Mouse (Mus musculus) stomach, postnatal 0 days (tissue): Measurements from ENCODE around the gene Hemk1.
A peak's percentile ranks its signal among the peaks of the same experiment; 100 is the strongest.

Experiments used
- CTCF ChIP-seq: IDR thresholded peaks from 2 replicates; pipeline ENCODE4 v1.5.1; 2016; ENCODE audit warnings: antibody characterized with exemption, low read depth, mild to moderate bottlenecking, moderate library complexity
- EP300 ChIP-seq: optimal IDR thresholded peaks from 2 replicates; pipeline ENCODE3; 2016; ENCODE audit warnings: antibody characterized with exemption

DNA sequence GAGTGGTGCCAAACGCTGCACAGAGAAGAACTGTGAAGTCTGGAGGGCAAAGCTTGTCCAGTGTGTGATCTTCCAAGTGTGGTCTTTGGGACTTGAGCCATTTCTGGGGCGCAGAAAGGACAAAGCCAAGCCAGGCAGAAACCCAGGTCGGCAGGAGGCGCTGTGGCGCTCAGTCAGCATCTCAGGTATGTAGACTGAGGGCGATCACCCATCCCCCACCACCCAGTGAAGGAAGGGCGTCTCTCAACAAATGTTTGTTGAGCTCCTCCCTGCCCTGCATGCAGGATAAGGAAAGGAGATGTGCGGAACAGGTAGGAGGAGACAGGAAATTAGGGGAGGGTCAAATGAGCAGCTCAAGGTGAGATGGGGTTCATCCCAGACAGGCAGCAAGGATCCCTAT lies 36.5 kb upstream of the Hemk1 start:
- TF ChIP-seq EP300 (no peak), CTCF (peak; percentile 62)
